ENCODE assay signal across 21 mouse cellular contexts in genomic region chr10:117782491-117783260, GRCm38 (mm10).
"Had no signal": no experiment of that assay in that cellular context is flagged by ENCODE, and none has a peak within 500 bp of the region (broad histone marks: within the 10 kb centered on the region; RNA-seq: fewer than 3 reads in every experiment).

No protein-coding gene starts in this region.

- H3K4me1 ChIP-seq: limb, embryonic 12.5 days; limb, embryonic 15.5 days; midbrain, embryonic 10.5 days; neural tube, embryonic 12.5 days; neural tube, embryonic 15.5 days had no signal

- H3K4me2 ChIP-seq: limb, embryonic 12.5 days; limb, embryonic 15.5 days; liver, embryonic 11.5 days; lung, embryonic 14.5 days; neural tube, embryonic 12.5 days; neural tube, embryonic 15.5 days had no signal

- H3K9me3 ChIP-seq: limb, embryonic 12.5 days; limb, embryonic 15.5 days; megakaryocyte, embryonic 14.5 days; midbrain, embryonic 10.5 days; neural tube, embryonic 12.5 days; neural tube, embryonic 15.5 days had no signal

- DNase-seq: kidney, adult 18-20 months; kidney, postnatal 4 days; left cerebral cortex, postnatal 4 days; liver, postnatal 0 days; lung, embryonic 14.5 days; midbrain, embryonic 14.5 days; right cerebral cortex, adult 18-20 months; right cerebral cortex, postnatal 14 days; right cerebral cortex, postnatal 4 days; thymus, postnatal 25 days had no signal

- H3K27me3 ChIP-seq: limb, embryonic 12.5 days; limb, embryonic 15.5 days; megakaryocyte, embryonic 14.5 days; neural tube, embryonic 12.5 days; neural tube, embryonic 15.5 days had no signal

- H3K4me3 ChIP-seq: limb, embryonic 12.5 days; limb, embryonic 15.5 days; megakaryocyte, embryonic 14.5 days; midbrain, embryonic 10.5 days; neural tube, embryonic 12.5 days; neural tube, embryonic 15.5 days had no signal

- H3K9ac ChIP-seq: limb, embryonic 12.5 days; limb, embryonic 15.5 days; liver, embryonic 14.5 days; liver, postnatal 0 days; lung, embryonic 14.5 days; neural tube, embryonic 12.5 days; neural tube, embryonic 15.5 days had no signal

- ATAC-seq: intestine, embryonic 16.5 days; liver, postnatal 0 days; lung, postnatal 0 days had no signal

- H3K27ac ChIP-seq: kidney, postnatal 0 days; limb, embryonic 12.5 days; limb, embryonic 15.5 days; liver, embryonic 14.5 days; midbrain, embryonic 10.5 days; neural tube, embryonic 12.5 days; neural tube, embryonic 15.5 days had no signal
